Mouse (Mus musculus) lung, adult 2 months (tissue): Measurements from ENCODE around the gene Cpne5.

Source experiments
- CTCF ChIP-seq: fragments of 200-500 bp; IDR thresholded peaks from 2 replicates; pipeline ENCODE4 v1.5.1; 2011; ENCODE audit warnings: mild to moderate bottlenecking, low read length, control low read depth; ENCODE audit not compliant: insufficient read depth
- POLR2A ChIP-seq: fragments of 200-500 bp; IDR thresholded peaks from 2 replicates; pipeline ENCODE4 v1.6.1; 2011; ENCODE audit warnings: low read depth, mild to moderate bottlenecking, control low read depth, low read length, borderline replicate concordance; ENCODE audit errors: extremely low read depth

DNA sequence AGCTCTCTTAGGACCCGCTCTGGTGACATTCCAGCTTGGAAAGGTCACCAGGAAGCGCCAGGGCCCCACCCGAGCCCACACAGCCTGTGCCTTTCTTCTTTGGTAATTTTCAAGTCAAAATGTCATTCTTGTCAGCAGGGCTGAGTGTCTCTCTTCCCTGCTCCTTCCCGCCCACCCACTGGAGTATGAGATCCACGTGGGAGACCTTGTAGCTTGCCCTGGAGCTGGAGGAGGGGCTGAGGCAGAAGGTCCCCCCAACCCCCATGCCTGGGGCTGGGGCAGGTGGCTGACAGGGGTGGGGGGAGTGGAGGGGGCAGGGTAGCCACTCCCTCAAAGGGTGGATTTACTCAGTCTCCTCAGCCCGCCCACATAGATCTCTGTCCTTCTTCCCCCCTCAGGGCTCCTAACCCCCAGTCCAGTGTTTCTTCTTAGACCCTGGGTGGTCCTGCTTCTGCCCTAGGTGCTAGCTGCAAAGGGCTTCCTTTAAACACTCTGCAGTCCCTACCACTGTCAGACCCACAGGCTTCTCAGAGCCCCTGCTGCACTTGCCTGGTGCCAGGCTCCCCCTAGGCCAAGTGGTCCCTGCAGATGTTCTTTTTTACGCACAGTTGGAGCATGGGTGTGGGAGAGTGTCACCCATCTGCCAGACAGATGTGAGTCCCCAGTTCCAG, 52.5 kb downstream of the Cpne5 start:
- no peak for TF ChIP-seq POLR2A
- TF ChIP-seq CTCF: no peak
